Mouse (Mus musculus) lung, adult 18-20 months (tissue): ENCODE results near the gene Prdm16.

ENCODE experiments used
- DNase-seq, 2 experiments: peaks; one replicate each; pipeline ENCODE4 v3.0.0; 2022; ENCODE audit warnings: mixed read lengths in 2 of 2

Prdm16 gene

DNA sequence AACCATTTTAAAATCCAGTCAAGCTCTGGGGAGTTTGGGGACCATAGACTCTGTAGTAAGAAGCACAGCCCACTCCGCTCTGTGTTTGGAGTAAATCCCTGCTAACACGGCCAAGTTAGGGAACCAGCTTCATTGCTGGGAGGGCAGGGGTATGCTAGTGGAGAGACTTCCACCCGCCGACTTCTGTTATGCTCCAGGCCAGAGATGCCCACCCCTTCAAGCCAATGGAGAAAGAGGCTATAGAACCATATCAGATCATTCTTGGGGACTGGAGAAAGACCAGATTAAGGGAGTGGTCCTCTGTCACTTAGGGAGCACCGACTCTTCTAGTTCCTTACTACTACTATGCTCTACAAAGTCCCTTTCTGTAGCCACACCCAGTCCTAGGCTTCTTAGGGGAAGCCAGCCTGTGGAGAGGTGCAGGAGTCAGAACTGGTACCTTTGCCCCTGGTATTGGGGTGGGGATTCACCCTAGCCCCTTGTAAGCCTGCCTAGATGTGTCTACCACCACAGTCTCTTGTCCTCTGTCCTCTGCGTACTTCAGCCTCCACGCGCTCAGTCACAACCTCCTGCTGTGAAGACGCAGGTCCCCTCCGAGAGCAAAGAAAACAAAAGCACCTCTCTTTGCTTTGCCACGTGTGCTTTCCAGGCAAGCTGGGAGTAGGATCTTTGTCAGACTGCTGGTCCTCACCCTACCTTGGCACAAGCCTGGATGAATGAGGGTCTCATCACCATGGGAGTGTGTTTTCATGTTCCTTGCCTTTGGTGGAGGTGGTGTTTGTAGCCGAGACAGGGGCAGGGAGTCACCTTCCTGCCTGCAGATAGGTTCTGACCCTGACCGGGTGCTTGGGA is 3.1 kb upstream of the Prdm16 start:
- DNase-seq: no peak

DNA sequence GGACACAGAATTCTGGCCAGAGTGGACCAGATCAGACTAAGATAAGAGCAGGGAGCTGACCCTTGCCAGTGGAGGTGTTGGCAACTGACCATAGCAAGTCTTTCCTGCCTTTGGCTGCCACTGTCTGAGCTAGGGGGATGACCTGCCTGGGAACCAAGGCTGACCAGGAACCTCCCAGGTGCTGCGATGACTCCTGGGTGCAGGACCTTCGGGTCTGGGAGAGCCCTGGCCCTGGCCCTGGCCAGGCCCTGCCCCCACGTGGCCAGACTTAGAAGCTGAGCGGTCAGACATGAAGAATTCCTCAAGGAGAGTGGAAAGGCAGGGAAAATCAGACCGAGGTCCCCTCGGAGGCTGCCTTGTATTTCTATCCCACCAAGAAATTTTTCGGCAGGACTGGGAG is 2.5 kb upstream of the Prdm16 start:
- peak; percentile 72 to 74 for DNase-seq

DNA sequence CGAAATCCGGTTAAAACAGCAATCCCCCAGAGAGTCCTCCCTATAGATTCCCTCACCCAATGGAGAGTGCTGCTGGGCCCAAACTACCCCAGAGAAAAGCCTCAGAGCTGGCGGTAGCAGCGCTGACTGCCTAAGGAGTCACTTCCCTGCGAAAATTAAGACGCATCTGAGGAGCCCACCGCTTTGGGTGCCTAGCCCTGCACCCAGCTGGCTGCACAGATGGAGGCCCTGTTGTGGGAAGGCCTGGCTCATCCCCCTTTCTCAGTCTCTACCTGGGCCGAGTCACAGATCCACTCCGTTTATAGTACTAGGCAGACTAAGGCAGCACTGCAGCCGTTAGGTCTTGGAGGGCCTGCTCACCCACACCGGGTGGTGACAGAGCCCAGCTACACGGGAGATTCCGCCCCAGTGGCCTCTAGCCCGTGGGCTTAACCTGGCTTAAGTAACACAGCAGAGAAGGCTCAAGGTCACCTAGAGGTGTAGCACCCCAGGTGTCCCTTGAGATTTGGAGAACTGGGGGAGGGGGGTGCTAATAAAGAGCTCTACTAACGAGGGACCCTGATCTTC is 1.7 kb upstream of the Prdm16 start:
- peak in 1 of 2 experiments; percentile 21 for DNase-seq

DNA sequence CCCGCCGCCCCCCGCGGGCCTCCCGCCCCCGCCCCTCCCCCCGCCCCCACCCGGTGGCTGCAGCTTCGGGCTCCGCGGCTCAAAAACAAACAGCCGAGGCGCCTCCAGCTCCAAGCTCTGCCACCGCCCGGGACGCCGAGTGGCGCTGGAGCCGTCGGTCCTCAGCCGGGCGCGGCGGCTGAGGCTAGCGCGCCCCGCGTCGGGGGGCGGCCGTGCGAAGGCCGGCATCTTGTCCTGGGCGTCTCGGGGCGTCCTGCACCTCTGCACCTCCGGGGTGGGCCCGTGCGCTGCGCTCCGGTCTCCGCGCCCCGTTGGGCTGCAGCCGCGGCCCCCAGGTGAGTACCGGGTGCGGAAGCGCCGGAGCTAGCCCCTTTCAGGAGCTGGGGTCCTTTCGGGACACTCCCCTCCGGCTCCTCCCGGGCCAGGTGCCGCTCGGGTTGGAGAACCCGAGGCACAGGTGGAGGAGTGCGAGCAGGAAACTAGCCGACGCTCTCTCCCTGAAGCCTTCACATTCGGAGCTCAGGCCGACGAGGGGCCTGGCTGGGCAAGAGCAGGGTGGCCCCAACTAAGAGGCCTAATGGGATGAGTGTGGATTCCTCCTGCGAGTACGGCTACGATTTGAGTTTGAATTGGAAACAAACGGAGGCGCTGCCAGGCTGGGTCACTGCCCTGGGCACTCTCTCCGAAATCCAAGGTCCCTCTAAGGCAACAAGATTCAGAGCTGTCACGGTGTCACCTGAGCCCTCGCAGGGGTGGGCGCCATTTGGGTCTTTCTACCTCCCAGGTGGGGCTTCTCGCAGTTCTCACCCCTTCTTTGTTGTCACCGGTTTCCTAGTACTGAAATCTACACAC is 1.0 kb upstream of the Prdm16 start:
- peak in 1 of 2 experiments; percentile 16 for DNase-seq

DNA sequence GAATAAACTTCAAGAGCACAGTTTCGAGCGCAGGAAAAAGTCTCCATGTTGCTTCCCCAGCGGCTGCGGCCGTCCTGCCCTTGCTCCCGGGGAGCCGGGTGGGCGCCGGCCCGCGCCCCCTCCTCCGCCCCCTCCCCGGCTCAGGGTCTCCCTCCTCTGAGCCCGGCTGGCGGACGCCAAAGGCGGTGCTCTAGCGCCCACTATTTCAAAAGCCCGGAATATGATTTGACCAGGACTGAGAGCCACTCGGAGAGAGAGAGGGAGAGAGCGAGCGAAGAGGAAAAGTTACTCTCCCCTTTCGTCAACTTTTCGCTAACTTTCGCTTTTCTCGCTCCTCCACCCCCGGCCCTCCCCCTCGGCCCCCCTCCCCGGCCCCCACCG is 630 bp downstream of the Prdm16 start:
- DNase-seq: peak; percentile 65 to 71

DNA sequence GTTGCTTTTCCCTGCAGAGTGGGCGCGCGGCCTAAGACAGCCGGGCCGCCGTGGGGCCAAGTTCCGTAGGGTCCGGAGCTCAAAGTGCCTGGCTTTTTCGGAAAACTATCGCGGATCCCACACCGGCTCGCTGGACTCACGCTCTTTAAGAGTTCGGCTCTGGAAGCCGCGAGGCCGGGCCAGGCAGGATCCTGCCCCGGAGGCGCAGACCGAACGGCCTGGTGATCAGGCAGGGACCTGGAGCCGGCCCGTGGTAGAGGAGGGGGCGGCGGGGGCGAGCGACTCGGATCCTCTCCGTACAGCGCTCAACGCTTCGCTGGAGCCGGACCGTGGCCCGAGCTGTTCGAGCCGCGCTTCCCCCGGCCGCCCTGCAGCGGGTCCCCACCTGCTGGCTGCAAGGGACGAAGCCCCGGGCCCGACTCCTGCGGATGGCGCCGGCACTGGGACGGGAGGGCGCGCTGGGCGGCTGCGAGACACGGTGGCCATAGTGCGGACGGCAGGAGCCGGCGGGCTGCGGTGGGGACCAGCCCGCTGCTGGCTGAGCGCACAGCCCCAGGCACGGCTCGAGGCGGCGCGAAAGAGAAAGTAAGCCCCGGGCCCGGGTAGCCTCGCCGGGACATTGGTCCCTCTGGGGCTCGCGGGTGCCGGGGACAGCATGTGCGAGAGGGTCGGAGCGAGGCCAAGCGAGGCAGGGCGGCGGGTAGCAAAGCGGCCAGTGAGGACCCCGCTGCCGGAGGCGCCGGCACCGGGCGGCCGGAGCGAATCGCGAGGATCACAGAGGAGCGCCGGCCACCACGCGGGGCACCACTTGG is 1.2 kb downstream of the Prdm16 start:
- peak; percentile 29 to 32 for DNase-seq

DNA sequence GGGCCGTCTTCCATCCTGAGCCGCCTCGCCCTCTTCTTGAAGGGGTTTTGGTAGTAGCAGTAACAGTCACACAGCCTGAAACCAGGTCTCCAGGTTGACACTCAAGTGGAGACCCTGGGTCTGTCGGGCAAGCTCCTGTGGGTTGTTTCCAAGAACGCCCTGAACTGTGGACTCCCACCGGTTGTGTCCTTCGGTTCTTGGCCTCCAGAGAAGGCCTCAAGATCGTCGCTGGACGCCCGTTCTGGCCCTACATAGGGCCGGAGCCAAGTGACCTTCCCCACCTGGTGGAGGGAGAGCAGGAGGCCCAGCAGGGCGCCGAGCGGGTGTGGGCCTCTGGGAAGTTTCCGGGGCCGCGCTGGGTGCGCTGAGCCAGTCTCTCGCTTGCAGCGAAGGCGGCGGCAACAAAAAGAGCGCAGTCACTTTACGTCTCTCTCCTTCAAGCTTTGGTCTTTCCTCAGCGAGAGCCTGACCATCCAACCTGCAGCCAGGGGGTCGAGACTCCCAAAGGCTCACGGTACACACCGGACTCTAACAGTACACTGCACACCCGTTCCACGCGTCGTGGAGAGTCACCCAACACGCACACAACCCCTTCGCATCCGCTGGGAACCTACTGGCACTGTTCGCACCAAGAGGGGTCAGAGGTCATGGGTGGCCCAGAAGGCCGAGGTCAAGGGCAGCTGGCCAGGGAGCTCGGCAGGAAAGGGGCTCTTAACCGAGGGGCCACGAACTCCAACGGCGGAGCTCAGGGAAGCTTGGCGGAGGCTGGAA is 2.0 kb downstream of the Prdm16 start:
- peak; percentile 20 to 32 for DNase-seq

DNA sequence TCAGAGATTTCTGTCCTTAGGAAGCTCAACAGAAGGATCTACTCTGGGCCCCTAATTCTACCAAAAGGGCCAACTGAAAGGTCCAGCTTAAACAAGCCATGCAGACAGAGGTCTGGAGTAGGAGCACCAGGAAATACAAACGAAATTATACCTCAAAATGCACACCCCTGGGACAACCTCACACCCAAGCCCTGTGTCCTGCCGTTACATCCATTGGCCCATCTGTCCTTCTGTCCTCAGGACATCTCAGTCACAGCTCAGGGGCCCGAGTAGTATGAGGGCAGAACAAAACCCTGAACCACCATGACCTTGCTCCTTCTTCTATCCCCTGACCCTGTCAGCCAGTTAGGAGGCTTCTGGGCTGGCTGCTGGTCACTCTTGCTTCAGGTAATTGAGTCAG is 2.7 kb downstream of the Prdm16 start:
- no peak for DNase-seq

DNA sequence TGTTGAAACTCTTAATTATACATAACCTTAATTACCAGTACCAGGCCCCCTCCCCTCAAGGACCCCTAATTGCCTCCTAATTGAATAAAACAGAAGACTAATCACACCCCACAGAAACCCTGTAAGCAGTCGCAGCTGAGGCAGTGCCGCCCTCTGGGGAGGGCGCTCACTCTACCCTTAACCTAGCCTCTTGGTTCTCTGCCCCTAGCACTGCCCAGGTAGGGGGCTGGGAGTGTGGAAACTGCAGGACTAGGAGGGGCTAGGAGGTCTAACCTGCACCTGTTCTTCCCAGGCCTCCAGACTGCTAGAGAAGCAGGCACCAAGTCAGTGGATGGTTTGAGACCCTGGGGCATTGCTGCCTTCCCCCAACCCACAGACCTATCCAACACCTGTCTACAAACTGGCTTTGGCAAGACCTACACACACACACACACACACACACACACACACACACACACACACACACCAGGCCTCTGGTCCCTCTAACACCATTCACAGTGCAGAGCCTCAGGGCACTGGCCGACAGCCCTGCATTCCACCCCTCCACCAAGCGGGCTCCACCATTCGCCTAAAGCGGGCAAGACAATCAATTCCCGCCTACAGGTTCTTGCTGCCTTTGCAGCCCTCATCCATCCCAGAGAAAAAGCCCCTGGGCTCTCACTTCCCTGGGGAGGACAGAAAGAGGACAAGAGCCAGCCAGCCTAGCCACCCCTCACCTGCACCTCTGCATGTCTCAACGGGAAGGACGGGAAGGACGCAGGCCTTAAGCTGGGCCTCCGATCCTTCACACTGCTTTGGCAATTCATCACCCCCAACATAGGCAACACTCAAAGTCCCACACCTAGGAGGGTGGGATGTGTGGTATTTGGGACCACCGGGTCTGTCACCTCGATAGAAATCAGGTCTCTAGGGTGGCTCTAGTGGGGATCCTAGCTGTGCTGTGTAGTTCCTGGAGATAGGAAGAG is 3.6 kb downstream of the Prdm16 start:
- DNase-seq: peak in 1 of 2 experiments; percentile 22

DNA sequence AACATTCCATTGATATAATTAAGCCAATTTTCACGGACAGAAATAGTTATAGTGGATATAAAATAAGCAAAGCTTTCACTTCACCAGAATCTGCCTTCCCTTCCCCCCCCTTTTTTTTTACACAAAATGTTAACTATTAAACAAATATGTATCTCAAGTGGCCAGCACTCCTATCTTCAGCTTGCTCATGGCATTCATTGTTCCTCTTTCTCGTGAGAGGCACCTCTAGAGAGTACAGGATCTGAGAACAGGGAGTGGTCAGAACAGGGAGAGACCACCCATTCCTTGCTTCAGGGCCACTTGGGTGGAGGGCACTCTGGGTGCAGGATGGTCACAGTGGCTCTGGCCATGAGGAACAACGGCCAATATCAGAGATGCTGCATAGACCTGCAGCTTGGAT is 5.9 kb downstream of the Prdm16 start:
- peak in 1 of 2 experiments; percentile 47 for DNase-seq

DNA sequence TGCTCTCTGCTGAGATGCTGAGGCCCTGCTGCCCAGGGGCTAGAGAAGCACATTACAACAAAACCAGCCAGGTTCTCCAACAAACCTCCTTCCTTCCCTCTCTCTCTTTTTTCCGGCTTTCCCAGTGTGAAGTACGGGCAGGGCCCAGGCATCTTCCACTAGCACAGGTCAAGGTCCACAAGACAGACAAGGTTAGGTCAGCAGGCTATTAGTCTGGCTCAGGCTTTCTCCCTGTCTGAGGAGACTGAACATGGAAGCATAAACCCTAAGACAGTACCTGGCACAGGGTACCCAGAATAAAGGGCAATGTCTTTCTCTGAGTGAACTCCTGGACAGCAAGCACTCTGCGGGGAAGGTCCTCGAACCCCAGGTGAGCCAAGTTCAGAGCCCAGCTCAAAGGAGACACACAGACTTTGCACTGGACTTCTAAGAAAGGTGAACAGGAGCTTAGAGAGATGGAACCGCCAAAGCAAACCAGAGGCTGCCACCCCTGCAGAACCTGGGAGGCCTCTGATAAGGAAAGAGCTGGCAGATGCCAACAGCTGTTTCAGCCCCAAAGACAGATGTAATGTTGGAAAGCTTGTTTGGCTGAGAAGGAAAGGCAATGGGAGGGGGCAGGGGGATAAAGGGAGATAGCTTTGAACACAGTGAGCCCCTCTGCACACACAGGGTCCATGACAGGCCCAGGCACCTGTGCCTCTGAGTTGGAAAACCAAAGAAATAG is 9.1 kb downstream of the Prdm16 start:
- DNase-seq: no peak

DNA sequence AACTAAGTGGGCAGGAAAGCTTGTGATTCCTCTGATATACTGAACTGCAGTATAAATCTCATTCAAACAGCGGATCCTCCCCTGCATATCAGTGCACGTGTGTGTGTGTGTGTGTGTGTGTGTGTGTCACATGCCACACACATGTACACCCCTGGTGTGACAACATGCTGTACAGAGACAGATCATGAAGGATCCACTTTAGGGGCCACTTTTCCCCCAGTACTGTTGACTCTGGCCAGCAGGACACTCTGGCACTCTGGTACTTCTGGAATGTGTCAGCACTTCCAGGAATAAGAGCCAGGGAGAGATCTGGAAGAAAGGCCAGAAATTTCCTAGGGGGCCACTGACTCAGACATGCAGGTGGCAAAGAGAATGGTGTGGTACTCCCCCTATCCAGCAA is 10.4 kb downstream of the Prdm16 start:
- peak; percentile 24 to 59 for DNase-seq

DNA sequence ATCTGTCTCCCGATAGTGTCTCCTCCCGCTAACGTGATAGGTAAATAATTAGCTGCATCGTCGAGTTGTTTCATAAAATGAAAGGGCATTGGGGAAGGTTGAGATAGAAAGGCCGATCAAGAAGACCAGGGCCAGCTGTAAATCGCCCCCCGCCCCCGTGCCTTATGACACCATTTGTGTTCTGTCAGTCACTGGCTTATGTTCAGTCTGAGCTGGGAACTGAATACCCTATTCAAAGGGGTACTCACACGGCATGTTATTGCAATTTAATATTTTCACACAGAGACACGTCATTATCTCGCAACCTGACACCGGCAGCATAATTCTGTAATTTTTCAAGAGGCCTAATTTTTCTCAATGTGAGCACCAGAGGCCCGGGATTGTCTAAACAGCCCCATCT is 11.0 kb downstream of the Prdm16 start:
- no peak for DNase-seq

DNA sequence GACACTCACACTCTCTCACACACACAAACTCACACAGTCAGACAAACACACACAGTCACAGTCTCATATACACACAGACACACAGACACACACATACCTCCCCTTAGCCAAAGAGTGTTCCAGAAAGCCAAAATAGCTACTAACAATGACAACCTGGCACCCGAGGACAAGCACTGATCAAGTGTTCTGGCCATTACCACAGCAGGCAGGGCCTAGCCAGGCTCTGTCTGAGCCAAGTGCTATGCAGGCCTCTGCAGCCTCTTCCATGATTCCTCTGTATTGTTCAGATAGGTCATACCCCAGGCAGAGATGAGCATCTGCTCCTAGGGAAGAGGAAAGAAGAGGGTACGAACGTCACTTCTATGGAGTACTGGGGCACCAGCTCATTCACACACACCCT is 13.4 kb downstream of the Prdm16 start:
- no peak for DNase-seq

DNA sequence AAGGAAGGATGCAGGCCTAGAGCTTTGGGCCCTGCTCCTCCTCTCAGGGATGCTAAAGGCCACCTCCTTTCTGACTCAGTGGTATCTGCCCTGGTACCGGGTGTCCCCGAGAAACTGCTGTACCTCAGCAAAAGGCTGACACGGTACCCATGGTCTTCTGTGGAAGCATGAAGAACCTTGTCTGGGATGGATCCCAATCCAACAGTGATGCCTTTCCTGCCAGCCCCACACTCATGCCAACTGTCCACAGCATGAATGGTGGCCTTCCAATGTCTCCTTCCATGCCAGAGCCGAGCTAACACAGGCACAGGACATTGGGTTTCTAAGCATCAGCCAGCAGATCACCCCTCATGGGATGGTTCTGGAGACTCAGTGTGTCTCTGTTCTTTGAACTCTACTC is 14.2 kb downstream of the Prdm16 start:
- DNase-seq: no peak

DNA sequence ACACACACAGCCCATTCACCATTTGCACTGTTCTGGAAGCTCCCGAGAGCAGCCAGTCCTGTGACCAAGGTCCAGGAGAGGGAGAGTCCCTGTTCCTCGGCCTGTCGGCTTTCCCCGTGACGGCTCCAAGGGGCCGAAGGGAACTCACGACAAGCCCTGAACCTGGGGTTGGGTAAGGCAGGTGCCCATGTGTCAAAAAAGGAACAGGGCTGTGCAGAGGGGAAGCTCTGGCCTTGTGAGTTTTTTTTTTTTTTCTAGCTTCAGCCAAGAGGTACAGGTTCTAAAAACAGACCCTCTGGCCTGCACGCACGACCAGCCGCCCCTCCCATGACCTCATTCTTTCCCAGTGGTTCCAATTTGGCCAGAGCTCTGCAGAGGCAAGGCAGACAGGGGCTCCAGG is 25.5 kb downstream of the Prdm16 start:
- no peak for DNase-seq

DNA sequence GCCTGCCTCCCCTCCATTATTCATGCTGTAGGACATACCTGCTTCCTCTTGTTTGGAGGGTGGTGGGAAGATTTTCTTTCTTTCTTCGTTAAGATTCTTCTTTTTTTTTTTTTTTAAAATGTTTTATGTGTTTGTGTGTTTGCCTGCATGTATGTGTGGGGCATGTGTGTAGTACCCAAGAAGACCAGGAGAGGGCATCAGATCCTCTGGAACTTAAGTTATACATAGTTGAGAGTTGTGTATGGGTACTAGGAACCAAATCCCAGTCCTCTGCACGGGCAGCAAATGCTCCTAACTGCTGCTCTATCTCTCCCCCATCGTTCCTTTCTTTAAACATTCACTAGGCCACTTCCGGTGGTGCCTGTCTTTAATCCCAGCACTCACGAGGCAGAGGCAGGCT is 28.9 kb downstream of the Prdm16 start:
- no peak for DNase-seq

DNA sequence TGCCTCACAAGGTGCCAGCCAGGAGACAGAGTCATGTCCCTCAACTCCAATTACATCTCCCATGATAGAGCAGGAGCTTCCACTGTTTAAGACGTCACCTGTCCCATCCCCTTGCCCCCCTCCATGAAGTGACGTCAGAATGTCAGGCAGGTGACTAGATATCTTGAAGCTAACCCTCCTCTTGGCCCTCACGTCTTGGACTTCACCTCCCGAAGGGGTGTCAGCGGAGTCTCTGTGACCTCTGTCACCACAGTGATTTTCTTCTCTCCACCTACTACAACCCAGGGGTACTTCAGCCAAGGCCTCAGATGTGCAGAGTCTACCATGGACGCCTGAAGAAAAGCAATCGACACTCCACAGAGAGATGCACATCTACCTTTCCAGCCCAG is 32.2 kb downstream of the Prdm16 start:
- no peak for DNase-seq

DNA sequence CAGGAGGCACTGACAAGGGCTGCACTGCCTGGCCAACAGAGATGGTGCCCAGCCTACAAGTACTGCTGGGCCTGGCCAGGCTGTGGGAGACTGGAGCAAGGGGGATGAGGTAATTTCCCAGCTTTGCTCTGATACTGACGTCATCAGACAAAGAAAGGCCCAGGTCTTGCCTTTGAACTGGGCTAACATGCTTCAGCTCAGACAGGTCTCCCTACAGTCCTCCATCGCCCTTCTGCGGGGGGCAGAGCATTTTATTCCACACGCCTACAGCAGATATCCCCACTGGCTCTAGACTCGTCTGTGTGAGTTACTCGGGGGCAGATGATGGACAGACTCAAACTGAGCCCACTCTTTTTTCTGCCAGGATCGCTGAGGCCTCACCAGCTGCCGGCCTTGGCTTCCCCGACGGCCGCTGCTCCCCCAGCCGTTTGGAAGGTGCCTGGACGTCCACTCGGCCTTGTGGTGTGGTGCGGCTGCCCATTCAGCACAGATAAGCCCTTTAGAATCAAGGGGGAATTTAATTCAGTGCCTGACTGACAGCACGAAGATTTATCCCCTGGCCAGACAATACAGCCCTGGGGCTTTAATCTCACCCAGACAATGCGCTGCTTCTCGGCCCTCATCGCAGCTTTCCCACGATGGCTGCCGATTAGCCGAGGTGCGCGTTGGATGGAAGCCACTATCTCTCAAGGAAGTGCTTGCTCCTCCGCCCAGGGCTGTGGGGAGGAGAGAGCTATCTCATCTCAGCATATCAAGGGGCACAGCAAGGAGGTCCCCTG is 32.8 kb downstream of the Prdm16 start:
- DNase-seq: no peak
